25 mouse cellular contexts compared by ENCODE assay signal in the genomic region with DNA sequence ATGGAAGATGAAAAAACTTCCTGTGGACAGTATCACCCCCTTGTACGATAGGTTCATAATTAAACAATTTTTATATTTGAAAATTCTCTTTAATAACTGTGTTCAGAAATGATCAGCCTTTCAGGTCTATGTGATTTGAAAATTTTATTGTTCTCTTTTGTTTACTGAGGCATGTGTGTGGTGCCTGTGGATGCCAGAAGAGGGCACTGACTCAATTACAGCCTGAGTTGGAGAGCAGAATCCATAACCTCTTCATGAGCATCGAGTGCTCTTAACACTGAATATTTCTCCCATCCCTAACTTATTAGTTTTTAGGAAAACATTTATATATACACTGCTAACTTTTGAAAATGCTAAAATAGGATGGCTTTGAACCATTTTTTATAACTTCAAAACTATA.
DNase-seq lines count a peak whose midpoint lies in the region; ATAC-seq and TF ChIP-seq lines count a peak whose summit lies in the region.
"Had no signal": no experiment of that assay in that cellular context is flagged by ENCODE, and none has a peak within 500 bp of the region (broad histone marks: within the 10 kb centered on the region; RNA-seq: fewer than 3 reads in every experiment).

No protein-coding gene starts in this region.

- no peak overlapping the region for H3K27ac ChIP-seq in hindbrain, postnatal 0 days
- no peak overlapping the region for H3K27ac ChIP-seq in hindbrain, embryonic 11.5 days (ENCODE audit: low read depth, low read length)
- no peak overlapping the region for H3K27ac ChIP-seq in midbrain, embryonic 15.5 days
- no peak overlapping the region for H3K27ac ChIP-seq in midbrain, embryonic 11.5 days (ENCODE audit: low read depth, low read length)
- no peak overlapping the region for H3K27ac ChIP-seq in limb, embryonic 10.5 days
- H3K27ac ChIP-seq: embryonic facial prominence, embryonic 13.5 days; forebrain, embryonic 15.5 days; hindbrain, embryonic 10.5 days; limb, embryonic 13.5 days; liver, embryonic 12.5 days had no signal

- H3K36me3 ChIP-seq in hindbrain, postnatal 0 days (ENCODE audit: insufficient read depth, low read length): no peaks in the 10 kb centered on the region
- H3K36me3 ChIP-seq in hindbrain, embryonic 11.5 days (ENCODE audit: control insufficient read depth, insufficient read depth, low read length): no peaks in the 10 kb centered on the region
- no peaks in the 10 kb centered on the region for H3K36me3 ChIP-seq in midbrain, embryonic 15.5 days (replicated peaks)
- H3K36me3 ChIP-seq in midbrain, embryonic 11.5 days (ENCODE audit: control insufficient read depth, insufficient read depth, low read length): no peaks in the 10 kb centered on the region
- no peaks in the 10 kb centered on the region for H3K36me3 ChIP-seq in limb, embryonic 10.5 days
- H3K36me3 ChIP-seq: embryonic facial prominence, embryonic 13.5 days; forebrain, embryonic 15.5 days; hindbrain, embryonic 10.5 days; limb, embryonic 13.5 days; liver, embryonic 12.5 days had no signal

- H3K4me3 ChIP-seq in hindbrain, postnatal 0 days (ENCODE audit: low read length): no peak overlapping the region
- H3K4me3 ChIP-seq in hindbrain, embryonic 11.5 days (ENCODE audit: low read depth, low read length): no peak overlapping the region
- H3K4me3 ChIP-seq in midbrain, embryonic 15.5 days: no peak overlapping the region
- no peak overlapping the region for H3K4me3 ChIP-seq in midbrain, embryonic 11.5 days (ENCODE audit: low read depth, low read length)
- H3K4me3 ChIP-seq in limb, embryonic 10.5 days: no peak overlapping the region
- H3K4me3 ChIP-seq: embryonic facial prominence, embryonic 13.5 days; erythroblast, embryonic 14.5 days; forebrain, embryonic 15.5 days; hindbrain, embryonic 10.5 days; limb, embryonic 13.5 days; liver, embryonic 12.5 days had no signal

- H3K4me1 ChIP-seq in hindbrain, postnatal 0 days (ENCODE audit: insufficient read depth, low read length): no peaks in the 10 kb centered on the region
- no peaks in the 10 kb centered on the region for H3K4me1 ChIP-seq in hindbrain, embryonic 11.5 days (replicated peaks; ENCODE audit: control insufficient read depth, insufficient read depth, low read length)
- H3K4me1 ChIP-seq in midbrain, embryonic 15.5 days: no peaks in the 10 kb centered on the region
- H3K4me1 ChIP-seq in midbrain, embryonic 11.5 days (ENCODE audit: control insufficient read depth, insufficient read depth, low read length): no peaks in the 10 kb centered on the region
- no peaks in the 10 kb centered on the region for H3K4me1 ChIP-seq in limb, embryonic 10.5 days
- H3K4me1 ChIP-seq: embryonic facial prominence, embryonic 13.5 days; forebrain, embryonic 15.5 days; hindbrain, embryonic 10.5 days; limb, embryonic 13.5 days; liver, embryonic 12.5 days had no signal

- H3K4me2 ChIP-seq in hindbrain, postnatal 0 days (ENCODE audit: low read depth, low read length): no peak overlapping the region
- H3K4me2 ChIP-seq in hindbrain, embryonic 11.5 days (replicated peaks; ENCODE audit: low read depth, low read length): no peak overlapping the region
- H3K4me2 ChIP-seq in midbrain, embryonic 15.5 days: no peak overlapping the region
- H3K4me2 ChIP-seq in midbrain, embryonic 11.5 days: no peak overlapping the region
- H3K4me2 ChIP-seq: embryonic facial prominence, embryonic 13.5 days; forebrain, embryonic 15.5 days; heart, embryonic 11.5 days; limb, embryonic 13.5 days; liver, embryonic 12.5 days had no signal

- DNase-seq in hindbrain, postnatal 0 days (ENCODE audit: low spot score): peak; percentile 31
- no peak for DNase-seq in hindbrain, embryonic 11.5 days (ENCODE audit: low spot score)
- DNase-seq in midbrain, embryonic 11.5 days (ENCODE audit: low spot score, missing footprints): no peak
- DNase-seq in brain, adult 2 months (ENCODE audit: low read depth, low spot score): peak; percentile 3
- no peak for DNase-seq in limb, embryonic 10.5 days (ENCODE audit: low spot score)
- DNase-seq in adrenal gland, adult 2 months: no peak
- DNase-seq: adrenal gland, postnatal 36 days; cerebellum, adult 11-12 months; cerebellum, postnatal 14 days; embryo, embryonic 11 days; gastrocnemius, postnatal 10 days; heart, adult 11 months; kidney, adult 8-10 months; kidney, postnatal 25 days; lung, adult 18-20 months; right cerebral cortex, postnatal 14 days had no signal

- H3K9me3 ChIP-seq in hindbrain, postnatal 0 days (ENCODE audit: low read length): no peaks in the 10 kb centered on the region
- no peaks in the 10 kb centered on the region for H3K9me3 ChIP-seq in hindbrain, embryonic 11.5 days (ENCODE audit: control insufficient read depth, low read length)
- no peaks in the 10 kb centered on the region for H3K9me3 ChIP-seq in midbrain, embryonic 15.5 days
- H3K9me3 ChIP-seq in midbrain, embryonic 11.5 days (ENCODE audit: control insufficient read depth, low read length): no peaks in the 10 kb centered on the region
- no peaks in the 10 kb centered on the region for H3K9me3 ChIP-seq in limb, embryonic 10.5 days (replicated peaks)
- H3K9me3 ChIP-seq: embryonic facial prominence, embryonic 13.5 days; forebrain, embryonic 15.5 days; hindbrain, embryonic 10.5 days; limb, embryonic 13.5 days; liver, embryonic 12.5 days had no signal

- no peak for ATAC-seq in hindbrain, postnatal 0 days
- ATAC-seq in hindbrain, embryonic 11.5 days (ENCODE audit: low FRiP score): no peak
- 0 out of 2 replicates have a peak, but pooled peaks have one; percentile 27 for ATAC-seq in midbrain, embryonic 15.5 days (replicated peaks)
- ATAC-seq in midbrain, embryonic 11.5 days (ENCODE audit: low FRiP score): no peak
- ATAC-seq: forebrain, embryonic 15.5 days; inflammation-experienced regulatory T-cells, adult 6 months; liver, embryonic 12.5 days had no signal

- H3K9ac ChIP-seq in hindbrain, postnatal 0 days (replicated peaks; ENCODE audit: low read length): no peak overlapping the region
- no peak overlapping the region for H3K9ac ChIP-seq in hindbrain, embryonic 11.5 days (ENCODE audit: low read depth, low read length)
- no peak overlapping the region for H3K9ac ChIP-seq in midbrain, embryonic 15.5 days
- no peak overlapping the region for H3K9ac ChIP-seq in midbrain, embryonic 11.5 days (ENCODE audit: low read length)
- H3K9ac ChIP-seq: embryonic facial prominence, embryonic 13.5 days; forebrain, embryonic 15.5 days; limb, embryonic 13.5 days; liver, embryonic 12.5 days had no signal

- WGBS in hindbrain, postnatal 0 days: 88% methylated on average over 2 of the region's 2 CpGs
- 95% methylated on average over 2 of the region's 2 CpGs for WGBS in hindbrain, embryonic 11.5 days
- WGBS in midbrain, embryonic 15.5 days: 84% methylated on average over 2 of the region's 2 CpGs
- 91% methylated on average over 2 of the region's 2 CpGs for WGBS in midbrain, embryonic 11.5 days
- 86% methylated on average over 2 of the region's 2 CpGs for WGBS in limb, embryonic 10.5 days

- peak; percentile 52 for TF ChIP-seq CTCF in hindbrain, postnatal 0 days (IDR thresholded peaks at IDR 0.05; ENCODE audit: low read depth)

- H3K27me3 ChIP-seq in hindbrain, postnatal 0 days (ENCODE audit: insufficient read depth, low read length): no peaks in the 10 kb centered on the region
- no peaks in the 10 kb centered on the region for H3K27me3 ChIP-seq in hindbrain, embryonic 11.5 days (ENCODE audit: control insufficient read depth, insufficient read depth, low read length)
- H3K27me3 ChIP-seq in midbrain, embryonic 15.5 days (replicated peaks): no peaks in the 10 kb centered on the region
- H3K27me3 ChIP-seq in midbrain, embryonic 11.5 days (ENCODE audit: control insufficient read depth, insufficient read depth, low read length): no peaks in the 10 kb centered on the region
- H3K27me3 ChIP-seq in limb, embryonic 10.5 days (ENCODE audit: low read depth, poor library complexity, severe bottlenecking): no peaks in the 10 kb centered on the region
- H3K27me3 ChIP-seq: embryonic facial prominence, embryonic 13.5 days; forebrain, embryonic 15.5 days; limb, embryonic 13.5 days; liver, embryonic 12.5 days had no signal

Comparison
In these comparisons a context has a peak if more than half of its experiments do, and no peak if none do; other contexts are left out.
1. DNase-seq: peak in hindbrain, postnatal 0 days (single experiment) and brain, adult 2 months (single experiment); none in hindbrain, embryonic 11.5 days (single experiment), midbrain, embryonic 11.5 days (single experiment), limb, embryonic 10.5 days (single experiment) and adrenal gland, adult 2 months (single experiment).